ENCODE assay signal across 9 mouse cellular contexts in the genomic region with DNA sequence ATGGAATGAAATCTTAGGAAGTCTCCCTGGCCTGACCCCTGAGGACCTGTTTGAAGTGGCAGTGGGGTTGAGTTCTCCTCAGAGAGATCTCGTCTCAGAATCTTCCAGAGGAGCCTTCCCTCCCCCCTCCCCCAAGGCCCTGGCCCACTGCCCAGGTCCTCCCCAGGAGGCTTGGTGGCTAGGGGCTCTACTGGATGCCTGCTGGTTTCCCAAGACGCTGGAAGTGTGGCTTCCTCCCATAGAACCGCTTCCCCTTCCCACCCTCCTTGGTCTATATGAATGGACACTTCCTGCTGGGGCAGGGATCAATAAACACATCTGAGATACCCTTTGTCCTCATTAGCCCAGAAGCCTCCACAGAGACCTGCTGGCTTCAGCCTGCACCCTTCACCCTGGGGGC. TPM values are rescaled to one million over a fixed set of nuclear protein-coding genes. Genes with fewer than 3 reads are reported as not detected.
DNase-seq lines count a peak whose midpoint lies in the region; ATAC-seq and TF ChIP-seq lines count a peak whose summit lies in the region.
"Had no signal": no experiment of that assay in that cellular context is flagged by ENCODE, and none has a peak within 500 bp of the region (broad histone marks: within the 10 kb centered on the region; RNA-seq: fewer than 3 reads in every experiment).

No protein-coding gene starts in this region.

- H3K27ac ChIP-seq in cerebellum, adult 2 months (ENCODE audit: insufficient read depth, low read length) = peak overlapping the region; percentile 13; the same call in 1 of the 2 replicates
- peak overlapping the region; percentile 24; the same call in 1 of the 2 replicates for H3K27ac ChIP-seq in thymus, adult 2 months (ENCODE audit: control insufficient read depth, insufficient read depth, low read length)
- peak overlapping the region; percentile 30 for H3K27ac ChIP-seq in liver, embryonic 14.5 days

- no peak overlapping the region for H3K4me3 ChIP-seq in cerebellum, adult 2 months (replicated peaks; ENCODE audit: insufficient read depth, low read depth, low read length)
- H3K4me3 ChIP-seq in thymus, adult 2 months (ENCODE audit: control insufficient read depth, insufficient read depth, low read length) = no peak overlapping the region
- H3K4me3 ChIP-seq in liver, embryonic 14.5 days (ENCODE audit: insufficient read depth in 1 of 2, low read depth in 2 of 2, low read length in 2 of 2) = peak overlapping the region in 1 of 2 experiments; percentile 52; a peak in 1 of 4 replicates

- TF ChIP-seq CTCF in cerebellum, adult 2 months (IDR thresholded peaks at IDR 0.05; ENCODE audit: borderline replicate concordance, insufficient read depth, low read depth, low read length) = no peak
- no peak for TF ChIP-seq CTCF in thymus, adult 2 months (IDR thresholded peaks at IDR 0.05; ENCODE audit: borderline replicate concordance, control insufficient read depth, extremely low read depth, insufficient read depth, low read length, poor library complexity)
- no peak for TF ChIP-seq CTCF in liver, embryonic 14.5 days (IDR thresholded peaks at IDR 0.05; ENCODE audit: low read depth)

- peaks cover 2% of the 10 kb centered on the region; the same call in 1 of the 2 replicates for H3K27me3 ChIP-seq in cerebellum, adult 2 months (ENCODE audit: control insufficient read depth, insufficient read depth, low read length)
- H3K27me3 ChIP-seq in thymus, adult 2 months (ENCODE audit: control insufficient read depth, insufficient read depth, low read length) = no peaks in the 10 kb centered on the region
- H3K27me3 ChIP-seq in liver, embryonic 14.5 days (ENCODE audit: control insufficient read depth, insufficient read depth, low read length) = no peaks in the 10 kb centered on the region

- no peak for TF ChIP-seq POLR2A in cerebellum, adult 2 months (IDR thresholded peaks at IDR 0.05; ENCODE audit: borderline replicate concordance, insufficient read depth, low read length)
- no peak for TF ChIP-seq POLR2A in thymus, adult 2 months (IDR thresholded peaks at IDR 0.05; ENCODE audit: control insufficient read depth, extremely low read depth, insufficient read depth, low read length, poor library complexity)

- no peak for TF ChIP-seq EP300 in liver, embryonic 14.5 days (IDR thresholded peaks at IDR 0.05; ENCODE audit: low read depth)

- intact Hi-C loops in left cerebral cortex, postnatal 10 days (cut with DNase I) = no loop called here

- ATAC-seq in liver, embryonic 14.5 days (ENCODE audit: insufficient read depth) = no peak

- peak overlapping the region; percentile 80 for H3K4me2 ChIP-seq in liver, embryonic 14.5 days (ENCODE audit: low read depth)

- no peaks in the 10 kb centered on the region for H3K36me3 ChIP-seq in thymus, adult 2 months (ENCODE audit: control insufficient read depth, insufficient read depth, low read length)
- no peaks in the 10 kb centered on the region for H3K36me3 ChIP-seq in liver, embryonic 14.5 days (replicated peaks; ENCODE audit: control insufficient read depth, insufficient read depth, low read depth)

- WGBS in cerebellum, adult 2 months = 47% methylated on average over 3 of the region's 3 CpGs
- 40% methylated on average over 3 of the region's 3 CpGs for WGBS in thymus, adult 2 months
- 29% methylated on average over 3 of the region's 3 CpGs for WGBS in liver, embryonic 14.5 days (ENCODE audit: insufficient replicate concordance)

- DNase-seq in cerebellum, adult 2 months = no peak
- no peak for DNase-seq in cerebellum, postnatal 36 days
- DNase-seq in thymus, adult 2 months = no peak
- DNase-seq in thymus, postnatal 10 days (ENCODE audit: low spot score in 2 of 2) = no peak
- no peak for DNase-seq in liver, embryonic 14.5 days (ENCODE audit: low read depth in 3 of 3, low spot score in 3 of 3)
- DNase-seq in right cerebral cortex, adult 18-20 months = no peak
- no peak for DNase-seq in cerebellum, postnatal 25 days
- no peak for DNase-seq in left cerebral cortex, postnatal 10 days (ENCODE audit: extremely low spot score in 1 of 2, low spot score in 2 of 2)

- H3K4me1 ChIP-seq in cerebellum, adult 2 months (ENCODE audit: control insufficient read depth, insufficient read depth, low read length) = no peaks in the 10 kb centered on the region
- H3K4me1 ChIP-seq in thymus, adult 2 months (replicated peaks; ENCODE audit: control insufficient read depth, insufficient read depth, low read length) = peaks cover 49% of the 10 kb centered on the region
- peaks cover 28 to 50% of the 10 kb centered on the region in 2 experiments for H3K4me1 ChIP-seq in liver, embryonic 14.5 days (replicated peaks; ENCODE audit: control insufficient read depth in 2 of 2, insufficient read depth in 2 of 2, low read length in 1 of 2)

- no peak overlapping the region; the same call in 1 of the 2 replicates for H3K9ac ChIP-seq in liver, embryonic 14.5 days (replicated peaks)

- H3K9me3 ChIP-seq in liver, embryonic 14.5 days (ENCODE audit: control insufficient read depth, low read length) = no peaks in the 10 kb centered on the region

RNA-seq across cellular contexts. Expression of gene Vsir, which starts 4.6 kb away (rescaled TPM):
- polyA plus RNA-seq in cerebellum, adult 2 months (2012; rRNA removed) = 15.8 and 17.0 TPM in 2 replicates
- polyA plus RNA-seq in thymus, adult 2 months (2012; rRNA removed) = 162 and 166 TPM in 2 replicates
- 6.9 and 8.8 TPM in 2 replicates for polyA plus RNA-seq in liver, embryonic 14.5 days (2012; rRNA removed)
- 6.2 and 6.6 TPM in 2 replicates for polyA plus RNA-seq in liver, embryonic 14.5 days (2014; fragmentation: Nextera tagmentation; extraction: Ambion mirVana)
- 10 to 100 TPM; 18.8 to 20.7 TPM for total RNA-seq in left cerebral cortex, postnatal 10 days (2021)

RNA-seq across cellular contexts. Expression of gene Gm17455, which starts 48.3 kb away (rescaled TPM):
- 1.7 TPM in 2 replicates for polyA plus RNA-seq in cerebellum, adult 2 months (2012; rRNA removed)
- polyA plus RNA-seq in thymus, adult 2 months (2012; rRNA removed) = 1.1 and 2.3 TPM in 2 replicates
- not detected in 2 replicates for polyA plus RNA-seq in liver, embryonic 14.5 days (2012; rRNA removed)
- polyA plus RNA-seq in liver, embryonic 14.5 days (2014; fragmentation: Nextera tagmentation; extraction: Ambion mirVana) = not detected in 2 replicates
- 1 to 10 TPM; 1.4 to 2.1 TPM for total RNA-seq in left cerebral cortex, postnatal 10 days (2021)
- polyA plus RNA-seq: C2C12 had no signal
